Mouse (Mus musculus) megakaryocyte, embryonic 14.5 days (primary cell): Measurements from ENCODE around the gene Sirpa. TPM values are rescaled to one million over a fixed set of nuclear protein-coding genes. Genes with fewer than 3 reads are reported as not detected.

Experiments
- H3K27me3 ChIP-seq: replicated peaks from 2 replicates; pipeline ENCODE3; 2012; ENCODE audit warnings: inconsistent platforms
- H3K36me3 ChIP-seq: replicated peaks from 2 replicates; pipeline ENCODE3; 2012; ENCODE audit warnings: low read length, inconsistent platforms, mixed read lengths
- H3K4me1 ChIP-seq: 2 replicates; pipeline ENCODE4 v1.6.1; 2012; ENCODE audit warnings: inconsistent platforms
- H3K4me3 ChIP-seq: replicated peaks from 2 replicates; pipeline ENCODE3; 2012; ENCODE audit warnings: moderate library complexity, mild to moderate bottlenecking, inconsistent platforms
- H3K9me3 ChIP-seq: 2 replicates; pipeline ENCODE4 v1.6.1; 2012; ENCODE audit warnings: inconsistent platforms
- FLI1 ChIP-seq: IDR thresholded peaks from 2 replicates; pipeline ENCODE4 v1.6.1; 2012; ENCODE audit warnings: low read length, inconsistent platforms, mixed read lengths
- GATA1 ChIP-seq: IDR thresholded peaks from 3 replicates; pipeline ENCODE4 v1.6.1; 2012; ENCODE audit warnings: mixed read lengths, low read length, inconsistent platforms, borderline replicate concordance
- polyA plus RNA-seq: library from polyadenylated mRNA; stranded (reverse); fragments of >175 nt; gene quantifications from 2 replicates; pipeline ENCODE4 v1.2.3, GENCODE M21; 2012; ENCODE audit warnings: low replicate concordance; ENCODE audit not compliant: insufficient read depth

Gene Sirpa
- polyA plus RNA-seq, 1 experiment: 60.3 TPM

GRCm38 (mm10) chr2:129630532-129630886 lies 37.9 kb downstream of the Sirpa start:
- Histone ChIP-seq H3K4me3 (no peak overlapping the region), H3K4me1 (peaks cover 3% of the 10 kb centered on the region), H3K27me3 (peaks cover 6% of the 10 kb centered on the region), H3K36me3 (peaks cover 14% of the 10 kb centered on the region), H3K9me3 (no peaks in the 10 kb centered on the region)
- TF ChIP-seq GATA1 (no peak), FLI1 (no peak)

GRCm38 (mm10) chr2:129630978-129631660 lies 38.5 kb downstream of the Sirpa start:
- peaks cover 14% of the 10 kb centered on the region for H3K36me3 ChIP-seq
- no peak overlapping the region for H3K4me3 ChIP-seq
- H3K27me3 ChIP-seq: peaks cover 6% of the 10 kb centered on the region
- no peaks in the 10 kb centered on the region for H3K9me3 ChIP-seq
- TF ChIP-seq FLI1: no peak
- no peak for TF ChIP-seq GATA1
- peaks cover 3% of the 10 kb centered on the region for H3K4me1 ChIP-seq

- H3K9me3 ChIP-seq: no peaks in the 10 kb centered on the region
- H3K4me3 ChIP-seq: no peak overlapping the region
- peaks cover 6% of the 10 kb centered on the region for H3K27me3 ChIP-seq
- peaks cover 14% of the 10 kb centered on the region for H3K36me3 ChIP-seq
- H3K4me1 ChIP-seq: peaks cover 3% of the 10 kb centered on the region
- no peak for TF ChIP-seq GATA1
- no peak for TF ChIP-seq FLI1
These were observed 39.7 kb downstream of the Sirpa start for GRCm38 (mm10) chr2:129632324-129632723.

- no peak overlapping the region for H3K4me3 ChIP-seq
- TF ChIP-seq GATA1 (no peak), FLI1 (no peak)
- peaks cover 14% of the 10 kb centered on the region for H3K36me3 ChIP-seq
- H3K9me3 ChIP-seq: no peaks in the 10 kb centered on the region
- peaks cover 5% of the 10 kb centered on the region for H3K27me3 ChIP-seq
- H3K4me1 ChIP-seq: peaks cover 3% of the 10 kb centered on the region
These were observed 40.6 kb downstream of the Sirpa start for GRCm38 (mm10) chr2:129633077-129633732.

- H3K9me3 ChIP-seq: no peaks in the 10 kb centered on the region
- H3K4me1 ChIP-seq: peaks cover 3% of the 10 kb centered on the region
- peaks cover 4% of the 10 kb centered on the region for H3K27me3 ChIP-seq
- H3K4me3 ChIP-seq: no peak overlapping the region
- peaks cover 14% of the 10 kb centered on the region for H3K36me3 ChIP-seq
- no peak for TF ChIP-seq GATA1
- no peak for TF ChIP-seq FLI1
These were observed 41.3 kb downstream of the Sirpa start for GRCm38 (mm10) chr2:129633982-129634381.

- H3K4me1 ChIP-seq: no peaks in the 10 kb centered on the region
- peaks cover 11% of the 10 kb centered on the region for H3K27me3 ChIP-seq
- TF ChIP-seq GATA1 (no peak), FLI1 (no peak)
- H3K9me3 ChIP-seq: peaks cover 14% of the 10 kb centered on the region
- H3K4me3 ChIP-seq: no peak overlapping the region
- no peaks in the 10 kb centered on the region for H3K36me3 ChIP-seq
These were observed 60.0 kb downstream of the Sirpa start for GRCm38 (mm10) chr2:129652616-129653015.

- Histone ChIP-seq H3K4me3 (no peak overlapping the region), H3K9me3 (peaks cover 14% of the 10 kb centered on the region), H3K4me1 (no peaks in the 10 kb centered on the region), H3K36me3 (no peaks in the 10 kb centered on the region), H3K27me3 (peaks cover 13% of the 10 kb centered on the region)
- no peak for TF ChIP-seq FLI1
- no peak for TF ChIP-seq GATA1
These were observed 61.0 kb downstream of the Sirpa start for GRCm38 (mm10) chr2:129653632-129654031.

- peaks cover 14% of the 10 kb centered on the region for H3K9me3 ChIP-seq
- TF ChIP-seq GATA1 (no peak), FLI1 (no peak)
These were observed 61.8 kb downstream of the Sirpa start for GRCm38 (mm10) chr2:129654233-129654950.

GRCm38 (mm10) chr2:129655033-129655432 lies 62.4 kb downstream of the Sirpa start:
- no peaks in the 10 kb centered on the region for H3K4me1 ChIP-seq
- peaks cover 12% of the 10 kb centered on the region for H3K9me3 ChIP-seq
- TF ChIP-seq GATA1 (no peak), FLI1 (no peak)
- H3K27me3 ChIP-seq: peaks cover 13% of the 10 kb centered on the region
- H3K36me3 ChIP-seq: no peaks in the 10 kb centered on the region
- H3K4me3 ChIP-seq: no peak overlapping the region

More at GRCm38 (mm10) chr2:129654233-129654950, 61.8 kb downstream of the Sirpa start:
- Histone ChIP-seq H3K4me3 (no peak overlapping the region), H3K27me3 (peaks cover 13% of the 10 kb centered on the region), H3K36me3 (no peaks in the 10 kb centered on the region), H3K4me1 (no peaks in the 10 kb centered on the region)

- H3K4me1 ChIP-seq: no peaks in the 10 kb centered on the region
- no peak for TF ChIP-seq GATA1
- TF ChIP-seq FLI1: no peak
- peaks cover 10% of the 10 kb centered on the region for H3K27me3 ChIP-seq
- no peaks in the 10 kb centered on the region for H3K36me3 ChIP-seq
- H3K4me3 ChIP-seq: no peak overlapping the region
- H3K9me3 ChIP-seq: no peaks in the 10 kb centered on the region
These were observed 66.2 kb downstream of the Sirpa start for GRCm38 (mm10) chr2:129658796-129659195.
